Mouse (Mus musculus): ENCODE results near the gene Samd4.

GRCm38 (mm10) chr14:46917581-46917980 is 34.9 kb downstream of the Samd4 start:
- TF ChIP-seq GATA1 (IDR thresholded peaks at IDR 0.05; ENCODE audit: borderline replicate concordance, low read length), result no peak
- TF ChIP-seq FLI1 (IDR thresholded peaks at IDR 0.05; ENCODE audit: low read length), result no peak

Data from megakaryocyte, embryonic 14.5 days (primary cell).